Mouse (Mus musculus): ENCODE measurements at regions not wholly inside any gene's neighbourhood (a gene's known extent, or its start where the extent isn't known, plus 50 kb on each side); places are given as distances from the start of the nearest gene placed in this dataset.
A peak's percentile ranks its signal among the peaks of the same experiment; 100 is the strongest.

- peak; percentile 19 for DNase-seq
Measured at GRCm38 (mm10) chr4:34227611-34228010, 177.6 kb upstream of the Spaca1 start.

GRCm38 (mm10) chr4:34231270-34231669 is 181.3 kb upstream of the Spaca1 start:
- DNase-seq = peak; percentile 78

- DNase-seq = no peak
Measured at GRCm38 (mm10) chr4:34234204-34234603, 184.2 kb upstream of the Spaca1 start.

- no peak for DNase-seq
Measured at GRCm38 (mm10) chr4:34234645-34235044, 184.7 kb upstream of the Spaca1 start.

- no peak for DNase-seq
Measured at GRCm38 (mm10) chr4:34237791-34238190, 187.8 kb upstream of the Spaca1 start.

GRCm38 (mm10) chr4:34239624-34240023 is 189.6 kb upstream of the Spaca1 start:
- no peak for DNase-seq

- no peak for DNase-seq
Measured at GRCm38 (mm10) chr4:34241060-34241571, 191.1 kb upstream of the Spaca1 start.

- DNase-seq = no peak
Measured at GRCm38 (mm10) chr4:34241673-34242072, 191.7 kb upstream of the Spaca1 start.

GRCm38 (mm10) chr4:34259444-34259843 is 209.5 kb upstream of the Spaca1 start:
- DNase-seq = no peak

- DNase-seq = no peak
Measured at GRCm38 (mm10) chr4:34260468-34260867, 210.5 kb upstream of the Spaca1 start.

GRCm38 (mm10) chr4:34261809-34262208 is 211.8 kb upstream of the Spaca1 start:
- DNase-seq = no peak

GRCm38 (mm10) chr4:34264431-34264830 is 214.4 kb upstream of the Spaca1 start:
- DNase-seq = no peak

GRCm38 (mm10) chr4:34274316-34274715 is 224.3 kb upstream of the Spaca1 start:
- no peak for DNase-seq

- no peak for DNase-seq
Measured at GRCm38 (mm10) chr4:34275372-34275771, 225.4 kb upstream of the Spaca1 start.

GRCm38 (mm10) chr4:34302504-34303108 is 248.1 kb upstream of the Akirin2 start:
- DNase-seq = no peak

- no peak for DNase-seq
Measured at GRCm38 (mm10) chr4:34308921-34309563, 241.7 kb upstream of the Akirin2 start.

GRCm38 (mm10) chr4:34310061-34310642 is 240.6 kb upstream of the Akirin2 start:
- DNase-seq = no peak

- DNase-seq = no peak
Measured at GRCm38 (mm10) chr4:34315848-34316247, 234.9 kb upstream of the Akirin2 start.

- DNase-seq = peak; percentile 3
Measured at GRCm38 (mm10) chr4:34322841-34323240, 227.9 kb upstream of the Akirin2 start.

GRCm38 (mm10) chr4:34328151-34328785 is 222.5 kb upstream of the Akirin2 start:
- no peak for DNase-seq

- DNase-seq = no peak
Measured at GRCm38 (mm10) chr4:34336971-34337797, 213.6 kb upstream of the Akirin2 start.

GRCm38 (mm10) chr4:34337852-34338251 is 212.9 kb upstream of the Akirin2 start:
- DNase-seq = no peak

GRCm38 (mm10) chr4:34340057-34340456 is 210.7 kb upstream of the Akirin2 start:
- no peak for DNase-seq

Data from cerebellum, adult 8-10 months (tissue).